Mouse (Mus musculus): ENCODE data around the gene Usp48.
"Not testable (repeated sequence)": the region's sequence is repeated elsewhere in the genome, so short reads cannot be mapped to it uniquely, and the experiment has no call there.

DNA sequence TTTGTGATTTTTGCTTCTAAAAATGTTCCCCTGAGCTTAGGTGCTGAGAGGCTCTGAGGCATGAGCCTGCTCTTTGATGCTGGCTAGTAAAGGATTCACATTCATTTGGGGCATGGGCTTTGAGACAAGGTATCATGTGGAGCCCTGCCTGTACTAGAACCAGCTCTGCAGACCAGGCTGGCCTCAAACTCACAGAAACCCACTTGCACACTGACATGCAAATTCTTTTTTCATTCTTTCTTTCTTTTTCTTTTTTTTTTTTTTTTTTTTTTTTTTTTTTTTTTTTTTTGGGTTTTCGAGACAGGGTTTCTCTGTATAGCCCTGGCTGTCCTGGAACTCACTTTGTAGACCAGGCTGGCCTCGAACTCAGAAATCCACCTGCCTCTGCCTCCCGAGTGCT is 4.5 kb upstream of the Usp48 start:
- TF ChIP-seq CTCF (IDR thresholded peaks at IDR 0.05; ENCODE audit: low read depth, low read length); GATA2 (IDR thresholded peaks at IDR 0.05; ENCODE audit: borderline replicate concordance, low read depth, low read length): not testable (repeated sequence)

Data from G1E (cell line).